Mouse (Mus musculus): ENCODE results near the gene Gm21977. TPM values are rescaled to one million over a fixed set of nuclear protein-coding genes. Genes with fewer than 3 reads are reported as not detected.
"Not testable (repeated sequence)": the region's sequence is repeated elsewhere in the genome, so short reads cannot be mapped to it uniquely, and the experiment has no call there.

The Gm21977 gene
- not detected in 2 replicates for total RNA-seq (2021)
- long read RNA-seq, result 0 reads

- not testable (repeated sequence) for DNase-seq
Observed at GRCm38 (mm10) chr14:42853377-42853776, at the start of gene Gm21977. Gene Gm21977, minus strand, starts transcription at chr14:42853477.

Other genes starting within 250 kb of the Gm21977 start
- not detected in 2 replicates for gene Gm3633, start 211.6 kb downstream of the Gm21977 start, total RNA-seq (2021)
- not detected in 2 replicates for gene Gm10378, start 197.5 kb downstream of the Gm21977 start, total RNA-seq (2021)
- not detected in 2 replicates for gene Gm3015, start 84.7 kb downstream of the Gm21977 start, total RNA-seq (2021)
- not detected in 2 replicates for gene Gm10377, start 55.5 kb downstream of the Gm21977 start, total RNA-seq (2021)
- gene Gm8082, start 140.1 kb upstream of the Gm21977 start, total RNA-seq (2021), result not detected in 2 replicates
- not detected in 2 replicates for gene Gm10376, start 162.2 kb upstream of the Gm21977 start, total RNA-seq (2021)
- not detected in 2 replicates for gene Gm8094, start 223.2 kb upstream of the Gm21977 start, total RNA-seq (2021)
- not detected in 2 replicates for gene Gm8104, start 247.1 kb upstream of the Gm21977 start, total RNA-seq (2021)